Mouse (Mus musculus): ENCODE measurements at regions not wholly inside any gene's neighbourhood (a gene's known extent, or its start where the extent isn't known, plus 50 kb on each side); places are given as distances from the start of the nearest gene placed in this dataset.

DNA sequence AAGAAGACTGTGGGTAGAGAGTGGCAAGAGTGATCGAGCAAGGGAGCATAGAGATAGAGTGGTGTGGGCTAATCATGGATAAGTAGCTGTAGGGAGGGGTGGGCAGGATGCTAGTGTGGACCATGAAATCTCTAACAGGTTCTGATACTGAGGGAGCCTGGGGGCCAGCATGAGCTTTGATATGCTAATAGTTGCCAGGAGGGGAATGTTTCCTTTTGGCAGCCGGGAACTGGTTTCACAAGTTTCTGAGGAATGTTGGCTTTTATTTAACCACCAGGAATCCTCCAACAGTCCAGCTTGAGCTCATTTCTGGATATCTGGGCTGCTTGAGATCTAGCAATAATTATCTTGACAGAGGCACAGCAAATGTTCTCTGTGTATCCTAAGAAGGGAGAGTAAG lies 167.7 kb upstream of the Fggy start:
- DNase-seq (ENCODE audit: low spot score) = no peak

DNA sequence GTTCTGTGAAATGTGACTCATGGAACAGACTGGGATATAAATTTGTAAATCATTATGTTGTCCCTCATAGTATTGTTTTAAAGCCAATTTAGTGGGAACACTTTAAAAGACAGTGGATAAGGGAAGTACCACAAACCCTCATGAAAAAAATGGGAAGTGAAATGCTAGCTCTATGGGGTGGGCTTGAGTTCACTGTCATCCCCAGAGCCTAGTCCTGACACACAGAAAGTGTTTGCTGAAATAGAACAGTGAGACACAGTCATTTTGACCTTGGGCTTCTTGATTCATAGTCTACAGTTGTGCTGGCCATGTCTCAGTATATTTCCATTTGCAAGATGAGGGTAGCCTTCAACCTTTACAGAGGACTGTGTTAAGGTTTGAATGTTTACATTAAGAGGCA lies 166.8 kb upstream of the Fggy start:
- no peak for DNase-seq (ENCODE audit: low spot score)

DNA sequence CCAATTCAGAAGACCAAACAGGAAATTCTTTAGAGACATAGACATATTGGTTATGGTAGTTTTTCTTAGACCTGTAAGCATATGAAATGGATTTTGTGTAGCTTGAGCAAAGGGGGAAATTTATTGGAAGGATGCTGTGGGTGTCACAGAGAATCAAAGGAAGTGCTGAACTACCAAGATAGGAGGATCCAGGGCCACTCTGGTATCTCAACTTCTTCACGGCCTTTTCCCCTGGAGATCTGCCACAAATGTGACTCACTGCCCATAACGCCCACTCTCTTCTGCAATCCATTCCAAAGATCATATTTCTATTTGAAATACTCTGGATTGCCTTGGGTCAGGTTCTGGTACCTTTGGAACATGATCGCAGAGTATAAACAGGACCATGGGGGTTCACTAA lies 161.6 kb upstream of the Fggy start:
- no peak for DNase-seq (ENCODE audit: low spot score)

DNA sequence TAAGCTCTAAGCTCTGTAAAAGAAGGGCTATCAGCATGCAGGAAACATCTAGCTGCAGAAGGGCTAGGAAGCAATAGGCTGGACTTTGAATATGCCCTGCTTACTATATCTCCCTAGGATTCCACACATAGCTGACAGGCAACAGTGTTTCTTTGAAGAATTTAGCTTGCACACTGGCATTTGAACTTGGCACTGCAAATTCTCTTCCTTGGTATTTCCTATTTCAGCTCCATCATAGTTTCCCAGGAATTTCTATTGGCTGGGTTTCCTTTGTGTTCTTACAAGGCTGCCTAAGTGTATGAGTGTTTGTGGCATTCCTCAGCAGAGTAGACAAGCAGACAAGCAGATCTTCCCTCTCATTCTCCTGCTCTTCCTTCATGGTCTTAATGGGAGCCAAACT lies 159.0 kb upstream of the Fggy start:
- peak; percentile 7 for DNase-seq (ENCODE audit: low spot score)

DNA sequence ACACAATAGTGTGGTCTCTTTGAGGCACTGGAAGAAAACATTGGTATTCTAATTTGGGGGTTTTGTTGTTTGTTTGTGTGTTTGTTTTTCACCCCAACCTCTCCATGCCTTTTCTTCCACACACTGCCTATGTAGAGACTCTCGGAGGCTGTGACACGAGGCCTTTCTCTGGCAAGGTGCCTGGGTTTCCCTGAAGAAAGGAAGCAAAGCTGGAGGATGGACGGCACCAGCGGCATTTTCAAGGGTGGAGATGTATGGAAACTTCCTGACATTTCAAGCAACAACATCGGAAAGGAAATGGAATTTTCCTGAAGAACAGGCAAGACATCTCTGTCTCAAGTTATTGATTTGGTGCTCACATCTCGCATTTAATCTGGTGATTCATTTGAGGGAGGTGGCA lies 155.0 kb upstream of the Fggy start:
- DNase-seq (ENCODE audit: low spot score) = peak; percentile 36

DNA sequence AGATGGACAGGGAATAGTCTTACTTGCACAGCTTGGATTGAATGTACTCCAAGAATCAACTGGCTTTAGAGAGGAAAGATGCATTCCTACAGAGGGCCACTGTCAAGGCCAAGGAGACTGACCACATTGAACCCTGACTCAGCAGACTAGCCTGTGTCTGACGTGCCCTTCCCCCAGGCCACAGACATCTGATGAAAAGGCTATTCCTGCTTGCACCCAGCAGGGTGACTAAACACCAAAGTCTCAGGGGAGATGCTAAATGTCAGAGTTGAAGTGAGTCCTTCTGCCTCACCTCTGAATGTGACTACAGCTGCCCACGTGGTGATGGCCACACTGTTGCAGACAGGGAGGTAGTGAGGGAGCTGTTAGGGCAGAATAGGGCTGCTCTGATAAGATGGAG lies 140.2 kb upstream of the Fggy start:
- no peak for DNase-seq (ENCODE audit: low spot score)

- no peak for DNase-seq (ENCODE audit: low spot score)
Observed at GRCm38 (mm10) chr4:95426563-95426962, 130.7 kb upstream of the Fggy start.

GRCm38 (mm10) chr4:95434543-95434942 lies 122.8 kb upstream of the Fggy start:
- no peak for DNase-seq (ENCODE audit: low spot score)

DNA sequence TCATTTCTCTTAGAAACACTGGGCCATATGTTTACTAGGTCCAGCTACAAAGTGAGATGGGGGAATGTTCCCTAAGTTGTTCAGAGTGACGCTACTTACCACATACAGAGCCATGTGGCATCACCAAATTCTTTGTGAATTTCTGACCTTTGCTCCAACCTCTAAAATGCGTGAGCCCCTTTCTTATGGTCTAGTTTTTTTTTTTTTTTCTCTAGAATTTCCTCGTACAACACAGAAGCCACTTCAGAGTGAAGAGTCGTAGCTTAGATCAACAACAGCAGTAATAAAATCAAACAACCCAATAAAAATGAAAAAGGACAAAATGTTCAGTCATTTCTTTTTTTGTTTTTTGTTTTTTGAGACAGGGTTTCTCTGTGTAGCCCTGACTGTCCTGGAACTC lies 122.2 kb upstream of the Fggy start:
- DNase-seq (ENCODE audit: low spot score) = no peak

DNA sequence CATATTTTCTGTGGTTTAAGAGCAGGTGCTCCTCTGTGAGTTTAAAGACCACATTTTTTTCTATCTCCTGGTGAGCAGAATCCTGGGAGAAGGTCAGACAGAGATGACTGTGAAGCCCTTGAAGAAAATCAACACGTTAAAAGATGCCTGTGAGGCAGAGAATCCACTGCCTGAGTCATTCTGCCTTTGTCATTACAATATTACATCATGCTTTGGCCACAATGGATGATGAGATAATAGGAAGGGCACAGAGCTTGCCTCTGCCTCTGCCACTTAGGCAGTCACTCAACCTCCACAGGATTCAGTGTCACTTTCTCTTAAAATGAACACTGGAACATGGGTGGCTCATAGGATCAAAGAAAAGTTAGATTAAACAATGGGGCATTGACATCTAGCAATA lies 117.5 kb upstream of the Fggy start:
- no peak for DNase-seq (ENCODE audit: low spot score)

GRCm38 (mm10) chr4:95443854-95444811 lies 113.2 kb upstream of the Fggy start:
- DNase-seq (ENCODE audit: low spot score) = no peak

GRCm38 (mm10) chr4:95450286-95450685 lies 107.0 kb upstream of the Fggy start:
- DNase-seq (ENCODE audit: low spot score) = no peak

GRCm38 (mm10) chr4:95451831-95452230 lies 105.5 kb upstream of the Fggy start:
- no peak for DNase-seq (ENCODE audit: low spot score)

- no peak for DNase-seq (ENCODE audit: low spot score)
Observed at GRCm38 (mm10) chr4:95456318-95456717, 101.0 kb upstream of the Fggy start.

DNA sequence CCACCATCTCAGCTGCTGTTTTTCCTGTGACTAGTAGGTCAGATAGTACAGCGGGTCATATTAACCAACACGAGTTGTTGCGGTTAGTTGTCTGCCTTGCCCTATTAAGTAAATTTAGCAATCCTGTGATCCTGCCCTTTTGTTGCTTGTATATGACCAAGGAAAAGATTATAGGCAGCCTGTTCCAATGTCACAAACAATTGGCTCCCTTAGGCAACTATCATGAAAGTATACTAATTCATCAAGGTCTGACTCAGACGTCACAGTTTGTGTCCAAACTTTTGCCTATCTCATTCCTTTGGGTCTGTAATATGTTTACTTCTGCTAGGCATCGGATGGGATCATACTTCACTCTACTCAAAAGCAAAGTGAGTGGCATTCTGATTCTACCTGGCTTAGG lies 100.4 kb upstream of the Fggy start:
- no peak for DNase-seq (ENCODE audit: low spot score)

DNA sequence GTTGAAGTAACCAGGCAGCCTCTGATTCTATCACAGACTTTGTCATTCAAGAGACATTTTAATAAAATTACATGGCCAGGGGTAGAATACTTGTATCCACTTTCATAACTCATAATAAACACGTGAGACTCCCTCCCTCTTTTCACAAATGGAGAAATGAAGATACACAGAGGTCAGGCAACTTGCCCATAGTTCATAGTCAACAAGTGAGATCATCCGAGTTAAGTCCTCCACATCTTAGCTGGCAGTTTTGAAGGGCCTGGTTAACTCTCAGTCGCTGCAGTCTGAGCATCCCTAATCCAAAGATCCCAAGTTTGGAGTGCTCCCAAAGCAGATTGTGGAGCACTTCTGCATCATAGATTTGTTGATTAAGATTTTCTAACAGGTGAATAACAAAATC lies 94.8 kb upstream of the Fggy start:
- no peak for DNase-seq (ENCODE audit: low spot score)

DNA sequence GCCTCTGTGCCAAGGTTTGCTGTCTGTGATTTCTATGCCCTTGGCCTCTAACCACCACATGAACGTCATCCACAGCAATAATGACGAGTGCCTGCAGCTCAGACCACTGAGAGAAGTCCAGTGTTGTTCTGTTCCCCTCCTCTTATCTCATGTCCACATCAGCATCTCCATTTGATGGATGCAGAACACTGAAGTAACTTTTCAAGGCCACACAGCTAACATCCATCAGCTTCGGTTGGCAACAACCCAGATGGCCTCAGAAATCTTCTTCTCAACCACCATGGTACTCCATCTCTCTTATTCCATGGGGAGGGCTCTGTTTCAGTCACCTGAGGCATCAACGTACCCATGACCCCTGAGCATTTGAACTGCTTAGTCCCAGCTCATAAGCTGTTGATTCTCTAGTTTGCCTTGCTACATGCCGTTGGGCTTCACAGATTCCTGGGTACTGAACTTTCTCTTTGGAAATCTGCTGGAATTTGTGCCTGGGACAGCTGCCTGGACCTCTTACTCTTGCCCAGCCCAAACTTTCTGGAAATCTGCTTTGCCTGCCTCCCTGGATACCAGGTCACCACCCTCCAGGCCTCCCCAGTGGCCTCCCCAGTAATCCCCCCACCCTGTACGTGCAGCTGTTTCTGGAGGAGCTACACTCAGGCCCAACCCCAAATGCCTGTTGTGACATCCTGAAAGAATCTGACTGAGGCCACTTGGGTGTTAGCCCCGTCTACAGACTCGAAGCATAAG lies 94.1 kb upstream of the Fggy start:
- DNase-seq (ENCODE audit: low spot score) = no peak

- DNase-seq (ENCODE audit: low spot score) = no peak
Observed at GRCm38 (mm10) chr4:95466647-95467046, 90.7 kb upstream of the Fggy start.

- no peak for DNase-seq (ENCODE audit: low spot score)
Observed at GRCm38 (mm10) chr4:95467526-95467925, 89.8 kb upstream of the Fggy start.

DNA sequence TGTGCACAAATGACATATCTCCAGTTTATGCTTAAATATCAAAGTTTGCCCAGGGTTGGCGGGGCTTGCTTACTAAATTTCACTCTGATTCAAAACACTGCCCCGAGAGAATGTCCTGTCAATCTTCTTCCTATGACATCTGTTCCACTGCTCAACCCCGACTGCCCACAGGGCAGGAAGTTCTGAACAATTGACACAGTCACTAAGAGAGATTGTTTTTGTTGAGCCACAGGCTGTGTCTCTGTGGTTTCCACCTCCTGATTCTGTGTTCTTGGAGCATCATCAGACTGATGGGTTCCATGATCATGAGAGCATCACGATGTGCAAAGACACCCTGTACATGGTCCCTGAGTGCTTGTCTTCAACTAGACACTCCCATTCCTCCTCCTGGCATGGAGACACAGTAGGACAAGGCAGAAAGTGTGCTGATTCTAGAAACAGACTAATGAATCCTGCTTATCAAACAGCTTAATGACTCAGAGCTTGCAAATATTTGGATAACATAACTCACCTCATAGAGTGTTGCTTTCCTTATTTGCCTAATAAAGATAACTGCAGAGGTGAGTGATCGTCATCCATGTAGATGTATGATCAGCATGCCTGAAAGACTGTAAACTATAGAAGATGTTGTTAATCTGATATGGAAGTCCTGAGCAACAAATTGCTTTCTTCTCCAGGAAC lies 82.4 kb upstream of the Fggy start:
- no peak for DNase-seq (ENCODE audit: low spot score)

DNA sequence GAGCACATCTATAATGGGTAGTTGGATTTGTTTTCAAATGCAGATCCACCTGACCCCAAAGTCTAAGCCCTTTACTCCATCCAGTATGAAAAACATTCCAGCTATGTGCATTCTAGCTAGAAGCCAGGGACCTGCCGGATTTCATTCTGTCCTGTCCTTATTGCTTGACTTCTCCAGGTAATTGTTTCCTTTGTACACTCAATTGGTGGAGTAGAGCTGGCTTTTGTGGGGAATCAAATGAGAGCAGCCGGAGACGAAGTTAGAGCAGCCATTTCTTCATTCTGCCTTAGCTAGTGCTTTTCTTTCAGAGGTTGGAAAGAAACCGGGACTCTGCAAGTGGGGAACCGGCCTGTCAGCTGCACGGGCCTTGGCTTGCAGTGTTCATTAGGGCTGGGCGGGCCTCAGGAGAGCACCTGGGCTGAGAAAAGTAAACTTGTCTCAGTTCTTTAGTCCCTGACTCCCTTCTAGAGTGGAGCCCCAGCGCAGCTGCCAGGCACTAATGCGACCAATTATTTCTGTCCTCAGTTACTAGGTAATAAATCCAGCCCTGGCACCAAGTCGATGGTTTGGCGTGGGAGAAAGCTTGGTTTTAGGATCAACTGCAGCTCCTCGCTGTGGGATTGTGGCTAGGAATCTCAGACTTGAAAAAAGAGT lies 81.1 kb upstream of the Fggy start:
- no peak for DNase-seq (ENCODE audit: low spot score)

- peak; percentile 42 for DNase-seq (ENCODE audit: low spot score)
Observed at GRCm38 (mm10) chr4:95483571-95483970, 73.7 kb upstream of the Fggy start.

All from testis, postnatal 10 days (tissue).